ENCODE assay signal across 10 mouse cellular contexts in the genomic region with DNA sequence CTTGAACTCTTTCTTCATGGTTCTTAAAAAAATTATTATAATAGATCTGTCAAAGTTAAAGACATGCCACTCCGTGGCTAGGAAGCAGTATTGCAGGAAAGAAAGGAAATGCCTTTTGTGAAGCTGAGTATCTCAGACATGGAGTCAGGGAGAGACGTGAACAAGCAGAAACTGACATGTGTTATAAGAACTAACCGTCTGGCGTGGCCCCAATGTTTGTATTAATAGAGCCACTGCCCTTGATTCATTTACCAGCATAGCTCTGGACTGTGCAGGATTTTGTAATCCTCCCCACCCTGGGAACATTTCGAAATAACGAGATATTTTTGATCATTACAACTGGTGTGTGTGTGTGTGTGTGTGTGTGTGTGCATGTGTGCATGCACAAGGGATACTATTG. TPM values are rescaled to one million over a fixed set of nuclear protein-coding genes. Genes with fewer than 3 reads are reported as not detected.
DNase-seq lines count a peak whose midpoint lies in the region; ATAC-seq and TF ChIP-seq lines count a peak whose summit lies in the region.
"Had no signal": no experiment of that assay in that cellular context is flagged by ENCODE, and none has a peak within 500 bp of the region (broad histone marks: within the 10 kb centered on the region; RNA-seq: fewer than 3 reads in every experiment).

No protein-coding gene starts in this region.

- TF ChIP-seq CTCF in left cerebral cortex, adult 2 months (IDR thresholded peaks at IDR 0.05): peak; percentile 25

- ATAC-seq in erythroblast, adult 5-6 weeks (replicated peaks; ENCODE audit: low FRiP score, poor library complexity, severe bottlenecking): no peak

- no peak overlapping the region for H3K4me3 ChIP-seq in left cerebral cortex, adult 2 months
- H3K4me3 ChIP-seq: forebrain, embryonic 10.5 days had no signal

- no peak for DNase-seq in left cerebral cortex, adult 2 months (ENCODE audit: extremely low spot score in 1 of 2, low spot score in 2 of 2)
- DNase-seq in left cerebral cortex, adult 11 months (ENCODE audit: low spot score): no peak
- peak; percentile 61 for DNase-seq in adrenal gland, adult 8-10 months
- DNase-seq in gastrocnemius, postnatal 10 days: peak; percentile 19
- peak; percentile 89 for DNase-seq in lung, postnatal 25 days (ENCODE audit: low spot score)
- DNase-seq in frontal cortex, postnatal 10 days (ENCODE audit: low spot score in 2 of 2): no peak
- DNase-seq in T-cell, adult 2 months (ENCODE audit: low spot score): no peak
- DNase-seq: cerebellum, adult 18-20 months had no signal

- intact Hi-C loops in left cerebral cortex, adult 2 months (cut with DNase I): loop anchor here (5.0 kb wide), 1 partner anchor 46 kb away; a partner anchor contains a TSS

- H3K27ac ChIP-seq in left cerebral cortex, adult 2 months: no peak overlapping the region
- H3K27ac ChIP-seq: forebrain, embryonic 10.5 days had no signal

RNA-seq across cellular contexts. Expression of a gene that starts 2.1 kb away (rescaled TPM):
- total RNA-seq in left cerebral cortex, adult 2 months (2021): 10 to 100 TPM; 11.0 to 14.0 TPM
- total RNA-seq in adrenal gland, adult 8-10 months (2022): 10 to 100 TPM; 15.8 to 30.8 (median 20.0) TPM
- total RNA-seq in gastrocnemius, postnatal 10 days (2021): 10 to 100 TPM; 53.6 to 56.6 TPM
- 9.2 and 10.9 TPM in 2 replicates for total RNA-seq in erythroblast, adult 5-6 weeks (2015; ENCODE audit: low replicate concordance)
- total RNA-seq in erythroblast, adult 5-6 weeks (2017; ENCODE audit: low replicate concordance): 2.8 and 3.2 TPM in 2 replicates

RNA-seq across cellular contexts. Expression of a gene that starts 44.2 kb away (rescaled TPM):
- total RNA-seq in left cerebral cortex, adult 2 months (2021): under 1 TPM; 0.11 to 0.19 TPM
- total RNA-seq in adrenal gland, adult 8-10 months (2022): under 1 TPM; 0.09 to 0.16 (median 0.11) TPM
- total RNA-seq in gastrocnemius, postnatal 10 days (2021): under 1 TPM; 0.79 to 0.80 TPM
- total RNA-seq in erythroblast, adult 5-6 weeks (2015; ENCODE audit: low replicate concordance): 0.42 TPM in 1 of 2 replicates, not detected in the other
- not detected in 2 replicates for total RNA-seq in erythroblast, adult 5-6 weeks (2017; ENCODE audit: low replicate concordance)

Comparison
In these comparisons a context has a peak if more than half of its experiments do, and no peak if none do; other contexts are left out.
1. DNase-seq: peak in adrenal gland, adult 8-10 months (single experiment), gastrocnemius, postnatal 10 days (single experiment) and lung, postnatal 25 days (single experiment); none in left cerebral cortex, adult 2 months (0 of 2), left cerebral cortex, adult 11 months (single experiment), frontal cortex, postnatal 10 days (0 of 2) and T-cell, adult 2 months (single experiment).